Mouse (Mus musculus) intestine, embryonic 16.5 days (tissue): Measurements from ENCODE around the gene Ssr2. TPM values are rescaled to one million over a fixed set of nuclear protein-coding genes. Genes with fewer than 3 reads are reported as not detected.
"Not testable (repeated sequence)": the region's sequence is repeated elsewhere in the genome, so short reads cannot be mapped to it uniquely, and the experiment has no call there.

Experiments used
- ATAC-seq: fragments of 200-750 bp; cut with Nextera tagmentation; 2 replicates; pipeline ENCODE4 v1.8.0; 2017; ENCODE audit warnings: moderate TSS enrichment, moderate library complexity
- H3K27ac ChIP-seq: fragments of 300-500 bp; sonication (generic); 2 replicates; pipeline ENCODE4 v1.5.1; 2014; ENCODE audit warnings: mild to moderate bottlenecking, low read length
- H3K27me3 ChIP-seq: fragments of 300-500 bp; sonication (generic); replicated peaks from 2 replicates; pipeline ENCODE4 v1.6.1; 2014; ENCODE audit warnings: low read length, control low read depth, mixed read lengths; ENCODE audit not compliant: control insufficient read depth, insufficient read depth
- H3K36me3 ChIP-seq: fragments of 300-500 bp; sonication (generic); 2 replicates; pipeline ENCODE4 v1.6.1; 2014; ENCODE audit warnings: low read length, control low read depth; ENCODE audit not compliant: control insufficient read depth, insufficient read depth
- H3K4me1 ChIP-seq: fragments of 300-500 bp; sonication (generic); 2 replicates; pipeline ENCODE4 v1.6.1; 2014; ENCODE audit warnings: low read length, control low read depth, mixed read lengths; ENCODE audit not compliant: control insufficient read depth, insufficient read depth
- H3K4me2 ChIP-seq: fragments of 300-500 bp; sonication (generic); 2 replicates; pipeline ENCODE4 v1.6.1; 2014; ENCODE audit warnings: low read depth, low read length, control low read depth
- H3K4me3 ChIP-seq: fragments of 300-500 bp; sonication (generic); 2 replicates; pipeline ENCODE4 v1.5.1; 2014; ENCODE audit warnings: mild to moderate bottlenecking, low read length
- H3K9ac ChIP-seq: fragments of 300-500 bp; sonication (generic); 2 replicates; pipeline ENCODE4 v1.6.1; 2014; ENCODE audit warnings: low read depth, low read length
- H3K9me3 ChIP-seq: fragments of 300-500 bp; sonication (generic); 2 replicates; pipeline ENCODE4 v1.6.1; 2016; ENCODE audit warnings: low read length, control low read depth; ENCODE audit not compliant: control insufficient read depth
- WGBS: fragments of 180-500 bp; shearing (Covaris S2); extraction: QIAGEN DNeasy Blood & Tissue Kit; methylation state at CpG from one replicate; pipeline ENCODE4 v1.1.7; 2014; 5-methylcytosine and 5-hydroxymethylcytosine counted together
- polyA plus RNA-seq: library from polyadenylated mRNA; unstranded; fragments of >200 nt; fragmentation: Nextera tagmentation; extraction: Ambion mirVana; gene quantifications from 2 replicates; pipeline ENCODE4 v1.2.1, GENCODE M21; 2015

The Ssr2 gene
- polyA plus RNA-seq, 1 experiment from 2014 or later: 377 TPM

DNA sequence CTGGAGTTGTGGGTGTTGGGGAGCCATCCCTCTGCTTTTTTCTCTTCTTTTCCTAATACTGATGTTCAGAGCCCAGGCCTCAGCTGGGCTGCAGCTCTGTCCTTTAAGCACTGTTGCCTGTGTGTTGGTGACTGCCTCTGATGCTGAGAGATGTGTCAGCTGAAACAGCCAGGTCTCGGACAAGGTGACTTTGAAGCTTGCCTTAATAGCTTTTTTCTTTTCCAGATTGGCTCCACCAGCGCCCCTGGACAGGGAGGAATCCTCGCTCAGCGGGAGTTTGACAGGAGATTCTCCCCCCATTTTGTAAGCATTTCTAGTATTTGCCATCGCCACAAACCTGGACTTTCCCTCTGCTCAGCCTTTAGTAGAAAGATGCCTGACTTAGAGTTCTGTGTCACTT lies 11.0 kb downstream of the Ssr2 start:
- no peak overlapping the region for H3K27ac ChIP-seq
- no peak overlapping the region for H3K4me2 ChIP-seq
- ATAC-seq: no peak
- no peaks in the 10 kb centered on the region for H3K9me3 ChIP-seq
- no peak overlapping the region for H3K4me3 ChIP-seq
- H3K9ac ChIP-seq: no peak overlapping the region
- H3K36me3 ChIP-seq: peaks cover 18% of the 10 kb centered on the region
- 92% methylated on average over 5 of the region's 5 CpGs for WGBS
- H3K27me3 ChIP-seq: no peaks in the 10 kb centered on the region
- no peaks in the 10 kb centered on the region for H3K4me1 ChIP-seq

- Histone ChIP-seq H3K27me3 (no peaks in the 10 kb centered on the region), H3K9ac (no peak overlapping the region), H3K27ac (no peak overlapping the region), H3K4me2 (no peak overlapping the region), H3K9me3 (no peaks in the 10 kb centered on the region), H3K4me3 (no peak overlapping the region), H3K36me3 (peaks cover 18% of the 10 kb centered on the region), H3K4me1 (peaks cover 21% of the 10 kb centered on the region)
- ATAC-seq: no peak
- WGBS: 23% methylated on average over 5 of the region's 5 CpGs
These were observed 14.6 kb downstream of the Ssr2 start for GRCm38 (mm10) chr3:88590246-88590645.

- ATAC-seq: no peak
- no peak overlapping the region for H3K27ac ChIP-seq
- WGBS: 47% methylated on average over 3 of the region's 3 CpGs
- H3K4me2 ChIP-seq: no peak overlapping the region
- H3K9me3 ChIP-seq: no peaks in the 10 kb centered on the region
- no peak overlapping the region for H3K9ac ChIP-seq
- H3K4me3 ChIP-seq: no peak overlapping the region
- peaks cover 21% of the 10 kb centered on the region for H3K4me1 ChIP-seq
- H3K36me3 ChIP-seq: peaks cover 18% of the 10 kb centered on the region
- no peaks in the 10 kb centered on the region for H3K27me3 ChIP-seq
These were observed 15.4 kb downstream of the Ssr2 start for GRCm38 (mm10) chr3:88591044-88591443.

DNA sequence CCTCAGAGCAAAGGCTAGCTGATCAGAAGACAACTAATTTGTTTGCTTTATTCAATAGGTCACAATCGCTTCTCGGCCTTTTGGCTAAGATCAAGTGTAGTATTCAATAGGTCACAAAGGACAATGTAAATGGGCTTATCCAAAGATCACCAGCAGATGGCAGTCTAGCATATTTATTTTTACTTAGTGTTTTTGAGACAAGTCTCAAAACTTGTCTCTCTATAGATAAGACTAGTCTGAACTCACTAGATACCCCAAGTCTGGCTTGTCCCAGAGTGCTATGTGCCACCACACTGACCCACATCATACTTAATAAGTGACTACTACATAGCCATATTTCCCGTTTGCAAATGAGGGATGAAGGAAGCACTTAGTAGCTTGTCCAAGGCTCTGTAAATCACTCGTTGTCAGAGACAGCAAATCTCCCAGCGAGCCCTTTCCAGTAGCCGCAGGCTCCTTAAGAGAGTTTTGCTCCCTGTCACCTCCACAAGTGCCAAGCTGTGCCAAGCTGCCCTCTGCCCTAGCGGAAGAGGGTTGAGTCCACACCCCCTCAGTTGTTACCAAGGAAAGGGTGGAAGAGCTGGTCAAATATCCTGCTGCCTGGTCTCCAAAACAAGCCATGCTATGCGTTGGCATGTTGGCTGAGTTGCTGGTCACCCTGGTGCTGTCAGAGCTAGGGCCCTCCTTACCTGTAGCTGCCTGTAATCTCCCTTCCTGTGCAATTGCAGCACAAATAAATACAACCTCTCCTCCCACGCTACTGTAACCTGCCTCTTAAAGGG lies 16.5 kb downstream of the Ssr2 start:
- no peaks in the 10 kb centered on the region for H3K9me3 ChIP-seq
- peak overlapping the region; percentile 33; the same call in 1 of the 2 replicates for H3K4me2 ChIP-seq
- 29% methylated on average over 9 of the region's 9 CpGs for WGBS
- H3K4me1 ChIP-seq: peaks cover 21% of the 10 kb centered on the region
- H3K27ac ChIP-seq: peak overlapping the region; percentile 59; the same call in 1 of the 2 replicates
- ATAC-seq: peak; percentile 40; the same call in 1 of the 2 replicates
- peak overlapping the region; percentile 5; the same call in 1 of the 2 replicates for H3K4me3 ChIP-seq
- H3K27me3 ChIP-seq: no peaks in the 10 kb centered on the region
- H3K36me3 ChIP-seq: peaks cover 11% of the 10 kb centered on the region; the same call in 1 of the 2 replicates
- peak overlapping the region; percentile 53 for H3K9ac ChIP-seq

DNA sequence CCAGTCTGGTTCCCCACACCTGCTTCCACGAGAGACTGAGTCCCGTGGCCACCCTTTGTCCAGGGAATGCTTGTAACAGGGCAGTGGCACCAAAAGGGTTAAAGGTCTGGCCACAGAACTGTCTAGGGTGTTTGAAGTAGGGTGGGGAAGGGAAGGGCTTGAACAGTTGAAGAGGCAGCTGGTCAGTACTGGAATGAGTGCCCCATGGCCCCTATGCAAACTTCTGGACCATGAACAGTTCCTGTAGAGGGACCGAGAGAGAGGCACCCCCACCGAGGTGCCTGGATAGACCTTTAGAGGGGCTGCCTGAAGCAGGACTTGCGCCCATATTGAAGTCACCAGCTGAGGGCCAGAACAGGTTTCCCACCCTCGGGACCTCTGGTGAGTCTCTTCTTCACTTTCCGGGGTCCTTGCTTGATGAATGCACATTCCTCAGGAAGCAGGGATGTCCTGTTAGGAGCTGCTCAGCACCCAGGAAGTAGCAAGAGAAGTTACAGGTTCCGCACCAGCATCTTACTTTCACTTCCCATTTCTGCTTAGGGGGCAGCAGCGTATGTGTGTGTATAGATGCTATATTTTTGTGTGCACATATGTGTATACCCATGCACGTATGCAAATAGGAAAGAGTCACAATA lies 17.4 kb downstream of the Ssr2 start:
- peak overlapping the region; percentile 53 for H3K9ac ChIP-seq
- 0 out of 2 replicates have a peak overlapping the region, but pooled peaks have one; percentile 11 for H3K4me3 ChIP-seq
- H3K4me2 ChIP-seq: peak overlapping the region; percentile 32; the same call in 1 of the 2 replicates
- no peaks in the 10 kb centered on the region for H3K27me3 ChIP-seq
- H3K36me3 ChIP-seq: peaks cover 5% of the 10 kb centered on the region; the same call in 1 of the 2 replicates
- H3K9me3 ChIP-seq: no peaks in the 10 kb centered on the region
- H3K4me1 ChIP-seq: peaks cover 21% of the 10 kb centered on the region
- peak overlapping the region; percentile 59; the same call in 1 of the 2 replicates for H3K27ac ChIP-seq
- 68% methylated on average over 10 of the region's 10 CpGs for WGBS
- ATAC-seq: peak; percentile 32; the same call in 1 of the 2 replicates

DNA sequence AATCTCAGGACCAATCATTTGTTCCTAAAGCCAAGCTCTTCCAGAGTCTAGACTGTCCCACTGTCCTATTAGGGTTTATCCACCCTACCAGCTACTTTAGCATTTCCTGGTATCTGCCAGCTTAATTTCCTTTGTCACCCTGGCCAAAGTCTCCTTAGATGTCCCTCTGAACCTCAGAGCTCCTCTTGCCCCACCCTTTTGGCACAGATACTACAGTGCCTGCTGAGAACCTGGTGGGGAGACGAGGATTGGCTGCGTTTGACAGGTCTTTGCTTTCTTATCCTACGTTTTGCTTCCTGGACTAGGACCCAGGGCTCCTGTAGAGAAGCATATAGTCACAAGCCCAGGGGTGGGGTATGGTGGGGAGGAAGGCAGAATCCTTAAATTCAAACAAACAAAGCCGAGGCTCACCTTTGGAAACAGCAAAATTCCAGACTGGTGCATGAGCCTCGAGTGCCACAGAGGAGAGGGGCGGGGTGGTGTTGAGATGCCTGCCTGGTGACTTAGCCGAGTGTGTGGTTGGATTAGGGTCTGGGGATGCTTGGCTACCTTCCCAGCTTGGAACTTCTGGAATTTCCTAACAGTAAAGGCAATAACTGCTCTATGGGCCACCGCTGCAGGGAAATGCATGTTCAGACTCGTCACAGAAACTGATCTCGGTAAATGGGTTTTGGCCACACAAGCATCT lies 18.4 kb downstream of the Ssr2 start:
- H3K9me3 ChIP-seq: no peaks in the 10 kb centered on the region
- peak; percentile 82 for ATAC-seq
- no peaks in the 10 kb centered on the region for H3K27me3 ChIP-seq
- 0 out of 2 replicates have a peak overlapping the region, but pooled peaks have one; percentile 37 for H3K9ac ChIP-seq
- peak overlapping the region; percentile 15 for H3K4me3 ChIP-seq
- peaks cover 21% of the 10 kb centered on the region for H3K4me1 ChIP-seq
- peak overlapping the region; percentile 56 for H3K27ac ChIP-seq
- WGBS: 37% methylated on average over 10 of the region's 10 CpGs
- no peaks in the 10 kb centered on the region for H3K36me3 ChIP-seq
- peak overlapping the region; percentile 17; the same call in 1 of the 2 replicates for H3K4me2 ChIP-seq

- H3K36me3 ChIP-seq, ATAC-seq, H3K4me3 ChIP-seq, H3K27ac ChIP-seq, H3K27me3 ChIP-seq, H3K9ac ChIP-seq, H3K4me2 ChIP-seq, H3K9me3 ChIP-seq: not testable (repeated sequence)
- peaks cover 21% of the 10 kb centered on the region for H3K4me1 ChIP-seq
- WGBS: 90% methylated on average over 4 of the region's 4 CpGs
These were observed 20.9 kb downstream of the Ssr2 start for GRCm38 (mm10) chr3:88596547-88596946.

DNA sequence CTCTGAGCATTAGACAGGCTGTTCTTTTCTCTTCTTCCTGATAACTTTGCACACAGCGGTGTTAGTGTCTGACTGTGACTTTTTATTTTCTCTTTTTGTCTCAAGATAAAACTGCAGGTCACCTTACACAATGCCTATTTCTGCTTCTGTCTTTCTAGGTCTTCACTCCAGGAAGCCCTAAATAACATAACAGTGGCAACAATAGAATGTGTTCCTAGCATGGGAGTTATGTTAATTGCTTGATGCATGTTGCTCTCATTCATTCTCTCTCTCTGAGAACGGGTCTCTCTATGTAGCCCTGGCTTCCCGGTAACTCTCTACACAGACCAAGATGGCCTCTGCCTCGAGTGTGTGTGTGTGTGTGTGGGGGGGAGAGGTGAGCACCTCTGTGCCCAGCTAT lies 26.8 kb downstream of the Ssr2 start:
- no peaks in the 10 kb centered on the region for H3K9me3 ChIP-seq
- no peaks in the 10 kb centered on the region for H3K36me3 ChIP-seq
- H3K27me3 ChIP-seq: no peaks in the 10 kb centered on the region
- 70% methylated on average over 4 of the region's 4 CpGs for WGBS
- H3K4me2 ChIP-seq: no peak overlapping the region
- no peak overlapping the region for H3K27ac ChIP-seq
- no peak for ATAC-seq
- peaks cover 3% of the 10 kb centered on the region; the same call in 1 of the 2 replicates for H3K4me1 ChIP-seq
- H3K4me3 ChIP-seq: no peak overlapping the region
- no peak overlapping the region for H3K9ac ChIP-seq

- Histone ChIP-seq H3K4me1 (peaks cover 6% of the 10 kb centered on the region; the same call in 1 of the 2 replicates), H3K4me3 (no peak overlapping the region), H3K9ac (no peak overlapping the region), H3K4me2 (no peak overlapping the region), H3K9me3 (no peaks in the 10 kb centered on the region), H3K36me3 (no peaks in the 10 kb centered on the region), H3K27me3 (no peaks in the 10 kb centered on the region), H3K27ac (no peak overlapping the region)
- ATAC-seq: peak; percentile 53
- 26% methylated on average over 6 of the region's 6 CpGs for whole genome bisulfite sequencing
These were observed 28.1 kb downstream of the Ssr2 start for GRCm38 (mm10) chr3:88603714-88604161.
